Mouse (Mus musculus): Measurements from ENCODE around the gene Slc25a34. TPM values are rescaled to one million over a fixed set of nuclear protein-coding genes. Genes with fewer than 3 reads are reported as not detected.

Gene Slc25a34
- polyA plus RNA-seq, 1 experiment = 0.12 TPM

DNA sequence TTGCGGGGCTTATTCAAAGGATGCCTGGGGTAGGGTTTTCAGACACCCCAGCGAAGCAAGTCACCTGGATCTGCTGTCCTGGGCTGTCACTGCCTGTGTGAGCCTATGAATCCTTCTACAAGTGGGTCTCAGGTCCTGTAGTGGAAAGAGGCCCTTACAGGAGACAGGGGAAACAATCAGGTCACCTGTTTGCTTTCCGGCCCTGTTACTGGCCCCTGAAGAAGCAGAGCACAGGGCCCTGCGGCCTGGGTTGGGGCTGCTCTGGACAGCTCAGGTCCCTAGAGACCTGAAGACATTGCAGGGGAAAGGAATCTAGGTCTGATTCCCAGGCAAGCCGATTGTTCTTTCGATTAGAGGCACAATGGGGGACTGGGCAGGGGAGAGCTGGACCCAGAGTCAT is 23.3 kb downstream of the Slc25a34 start:
- TF ChIP-seq E2F4 (IDR thresholded peaks at IDR 0.05; ENCODE audit: insufficient read depth) (no peak), MYOG (IDR thresholded peaks at IDR 0.05; ENCODE audit: control insufficient read depth in 1 of 3, insufficient read depth in 1 of 3, insufficient read length in 2 of 3, low read depth in 2 of 3) (no peak), TCF12 (IDR thresholded peaks at IDR 0.05; ENCODE audit: insufficient read depth, poor library complexity, severe bottlenecking) (no peak), CEBPB (IDR thresholded peaks at IDR 0.05; ENCODE audit: insufficient read depth, poor library complexity, severe bottlenecking) (no peak), REST (IDR thresholded peaks at IDR 0.05; ENCODE audit: insufficient read depth, insufficient read length) (no peak), POLR2A (IDR thresholded peaks at IDR 0.05; ENCODE audit: insufficient read length, low read depth) (no peak), MYOD1 (IDR thresholded peaks at IDR 0.05; ENCODE audit: control insufficient read depth in 1 of 3, insufficient read length in 2 of 3, low read depth in 2 of 3) (no peak), POLR2AphosphoS2 (IDR thresholded peaks at IDR 0.05; ENCODE audit: insufficient read length, low read depth) (no peak), SRF (IDR thresholded peaks at IDR 0.05; ENCODE audit: control insufficient read depth, insufficient read length, low read depth) (no peak), TCF3 (IDR thresholded peaks at IDR 0.05; ENCODE audit: insufficient read length, low read depth) (no peak), MAX (IDR thresholded peaks at IDR 0.05; ENCODE audit: low read depth) (no peak), USF1 (IDR thresholded peaks at IDR 0.05; ENCODE audit: low read depth) (no peak)
- no peaks in the 10 kb centered on the region for H3K36me3 ChIP-seq (ENCODE audit: control insufficient read depth, insufficient read depth)
- H3K79me2 ChIP-seq (ENCODE audit: control insufficient read depth, insufficient read depth) = peaks cover 13% of the 10 kb centered on the region
- no peak overlapping the region for H3ac ChIP-seq (ENCODE audit: control insufficient read depth, insufficient read length)
- H3K27me3 ChIP-seq (ENCODE audit: control insufficient read depth, insufficient read depth, insufficient read length) = no peaks in the 10 kb centered on the region
- peak overlapping the region; percentile 87 for H3K4me2 ChIP-seq (ENCODE audit: low read depth)
- peak overlapping the region; percentile 73 for H3K4me3 ChIP-seq

DNA sequence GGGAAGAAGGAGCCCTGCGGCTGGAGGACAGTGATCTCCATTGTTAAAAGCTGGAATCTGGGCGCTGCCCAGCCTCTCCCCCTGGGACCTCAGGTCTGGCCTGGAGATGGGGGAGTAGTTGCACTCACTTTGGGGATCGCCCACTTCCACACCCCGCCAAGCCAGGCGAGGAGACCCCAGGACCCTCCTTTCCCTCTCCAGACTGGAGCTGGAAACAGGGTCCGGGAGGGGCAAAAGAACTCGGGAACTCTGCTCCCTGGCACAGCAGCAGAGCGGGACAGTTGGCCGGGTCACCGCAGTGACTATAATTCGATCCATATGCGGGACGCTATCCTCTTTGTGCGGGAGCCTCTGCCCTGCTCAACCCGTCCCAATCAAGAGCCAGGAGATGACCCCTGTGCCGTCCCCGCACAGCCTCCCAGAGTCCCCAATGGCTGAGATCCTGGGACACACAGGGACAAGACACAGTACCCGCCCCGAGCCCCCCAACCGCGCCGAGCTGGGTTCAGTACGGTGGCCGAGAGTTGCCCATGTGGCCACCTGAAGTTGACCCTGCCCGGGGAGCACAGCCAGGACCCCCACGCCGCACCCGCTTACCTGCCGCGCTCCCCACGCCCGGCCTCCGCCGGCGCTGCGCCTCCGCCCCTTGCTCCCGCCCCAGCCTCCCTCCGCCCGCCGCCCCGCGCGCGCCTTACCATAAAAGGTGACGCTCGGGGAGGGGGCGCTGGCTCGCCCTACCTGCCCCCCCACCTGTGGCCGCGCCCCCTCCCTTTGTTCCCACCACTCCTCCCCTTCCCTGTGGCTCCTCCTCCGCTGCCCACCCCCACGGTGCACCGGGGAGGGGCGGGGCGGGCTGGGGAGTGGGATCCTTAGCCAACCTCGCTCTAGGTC is 24.1 kb downstream of the Slc25a34 start:
- Histone ChIP-seq H3ac (ENCODE audit: control insufficient read depth, insufficient read length) (peak overlapping the region; percentile 54), H3K4me3 (peak overlapping the region; percentile 73), H3K79me2 (ENCODE audit: control insufficient read depth, insufficient read depth) (peaks cover 13% of the 10 kb centered on the region), H3K36me3 (ENCODE audit: control insufficient read depth, insufficient read depth) (peaks cover 1% of the 10 kb centered on the region), H3K4me2 (ENCODE audit: low read depth) (peak overlapping the region; percentile 87), H3K27me3 (ENCODE audit: control insufficient read depth, insufficient read depth, insufficient read length) (no peaks in the 10 kb centered on the region)
- TF ChIP-seq MYOD1 (IDR thresholded peaks at IDR 0.05; ENCODE audit: control insufficient read depth in 1 of 3, insufficient read length in 2 of 3, low read depth in 2 of 3) (no peak), POLR2A (IDR thresholded peaks at IDR 0.05; ENCODE audit: insufficient read length, low read depth) (peak; percentile 40)

DNA sequence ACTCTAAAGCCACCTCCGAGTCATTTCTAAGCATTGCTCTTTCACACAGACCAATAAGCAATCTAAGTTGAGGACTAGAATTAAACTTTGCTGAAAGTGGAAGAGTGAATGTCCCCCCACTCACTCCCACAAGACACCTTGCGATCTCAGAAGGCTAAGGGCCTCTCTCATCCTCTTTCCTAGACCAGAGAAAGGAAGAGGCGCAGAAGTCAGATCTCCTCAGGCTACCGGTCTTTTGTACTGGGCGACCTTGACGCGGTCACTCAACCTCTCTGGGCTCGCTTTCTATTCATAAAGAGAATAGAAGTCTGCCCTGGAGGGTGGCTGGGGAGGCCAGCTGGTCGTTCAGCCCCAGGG is 24.7 kb downstream of the Slc25a34 start:
- Histone ChIP-seq H3K27me3 (ENCODE audit: control insufficient read depth, insufficient read depth, insufficient read length) (no peaks in the 10 kb centered on the region), H3K4me3 (peak overlapping the region; percentile 73), H3K79me2 (ENCODE audit: control insufficient read depth, insufficient read depth) (peaks cover 13% of the 10 kb centered on the region), H3K4me2 (ENCODE audit: low read depth) (peak overlapping the region; percentile 87), H3K36me3 (ENCODE audit: control insufficient read depth, insufficient read depth) (peaks cover 4% of the 10 kb centered on the region), H3ac (ENCODE audit: control insufficient read depth, insufficient read length) (peak overlapping the region; percentile 54)
- TF ChIP-seq TCF3 (IDR thresholded peaks at IDR 0.05; ENCODE audit: insufficient read length, low read depth) (no peak), CEBPB (IDR thresholded peaks at IDR 0.05; ENCODE audit: insufficient read depth, poor library complexity, severe bottlenecking) (no peak)

- Histone ChIP-seq H3K27me3 (ENCODE audit: control insufficient read depth, insufficient read depth, insufficient read length) (no peaks in the 10 kb centered on the region), H3K4me2 (ENCODE audit: low read depth) (peak overlapping the region; percentile 87), H3K36me3 (ENCODE audit: control insufficient read depth, insufficient read depth) (peaks cover 4% of the 10 kb centered on the region), H3ac (ENCODE audit: control insufficient read depth, insufficient read length) (peak overlapping the region; percentile 54), H3K4me3 (peak overlapping the region; percentile 73), H3K79me2 (ENCODE audit: control insufficient read depth, insufficient read depth) (peaks cover 13% of the 10 kb centered on the region)
- no peak for TF ChIP-seq MYOG (IDR thresholded peaks at IDR 0.05; ENCODE audit: control insufficient read depth in 1 of 3, insufficient read depth in 1 of 3, insufficient read length in 2 of 3, low read depth in 2 of 3)
- TF ChIP-seq REST (IDR thresholded peaks at IDR 0.05; ENCODE audit: insufficient read depth, insufficient read length) = no peak
- no peak for TF ChIP-seq CEBPB (IDR thresholded peaks at IDR 0.05; ENCODE audit: insufficient read depth, poor library complexity, severe bottlenecking)
- no peak for TF ChIP-seq TCF3 (IDR thresholded peaks at IDR 0.05; ENCODE audit: insufficient read length, low read depth)
These were observed 25.3 kb downstream of the Slc25a34 start for GRCm38 (mm10) chr4:141598199-141598893.

- Histone ChIP-seq H3K36me3 (ENCODE audit: control insufficient read depth, insufficient read depth) (peaks cover 4% of the 10 kb centered on the region), H3ac (ENCODE audit: control insufficient read depth, insufficient read length) (no peak overlapping the region), H3K79me2 (ENCODE audit: control insufficient read depth, insufficient read depth) (peaks cover 13% of the 10 kb centered on the region), H3K4me3 (no peak overlapping the region), H3K4me2 (ENCODE audit: low read depth) (no peak overlapping the region), H3K27me3 (ENCODE audit: control insufficient read depth, insufficient read depth, insufficient read length) (no peaks in the 10 kb centered on the region)
- TF ChIP-seq MAX (IDR thresholded peaks at IDR 0.05; ENCODE audit: low read depth) (no peak), POLR2A (IDR thresholded peaks at IDR 0.05; ENCODE audit: insufficient read length, low read depth) (no peak), MYOD1 (IDR thresholded peaks at IDR 0.05; ENCODE audit: control insufficient read depth in 1 of 3, insufficient read length in 2 of 3, low read depth in 2 of 3) (no peak), MYOG (IDR thresholded peaks at IDR 0.05; ENCODE audit: control insufficient read depth in 1 of 3, insufficient read depth in 1 of 3, insufficient read length in 2 of 3, low read depth in 2 of 3) (no peak), USF1 (IDR thresholded peaks at IDR 0.05; ENCODE audit: low read depth) (no peak), E2F4 (IDR thresholded peaks at IDR 0.05; ENCODE audit: insufficient read depth) (no peak), SRF (IDR thresholded peaks at IDR 0.05; ENCODE audit: control insufficient read depth, insufficient read length, low read depth) (no peak), REST (IDR thresholded peaks at IDR 0.05; ENCODE audit: insufficient read depth, insufficient read length) (no peak), TCF12 (IDR thresholded peaks at IDR 0.05; ENCODE audit: insufficient read depth, poor library complexity, severe bottlenecking) (no peak), TCF3 (IDR thresholded peaks at IDR 0.05; ENCODE audit: insufficient read length, low read depth) (no peak), CEBPB (IDR thresholded peaks at IDR 0.05; ENCODE audit: insufficient read depth, poor library complexity, severe bottlenecking) (no peak), POLR2AphosphoS2 (IDR thresholded peaks at IDR 0.05; ENCODE audit: insufficient read length, low read depth) (no peak)
These were observed 26.8 kb downstream of the Slc25a34 start for GRCm38 (mm10) chr4:141596700-141597328.

All from myocyte (in vitro differentiated cells).